Mouse (Mus musculus): ENCODE results near the gene Sephs1.
A peak's percentile ranks its signal among the peaks of the same experiment; 100 is the strongest.
"Not testable (repeated sequence)": the region's sequence is repeated elsewhere in the genome, so short reads cannot be mapped to it uniquely, and the experiment has no call there.

Sephs1 gene

GRCm38 (mm10) chr2:4908771-4909315 is 27.5 kb downstream of the Sephs1 start:
- no peak for DNase-seq

GRCm38 (mm10) chr2:4909909-4910308 is 28.5 kb downstream of the Sephs1 start:
- DNase-seq = no peak

- no peak for DNase-seq
Observed at GRCm38 (mm10) chr2:4910521-4910920, 29.2 kb downstream of the Sephs1 start.

- DNase-seq = no peak
Observed at GRCm38 (mm10) chr2:4913949-4914348, 32.6 kb downstream of the Sephs1 start.

- no peak for DNase-seq
Observed at GRCm38 (mm10) chr2:4916037-4916436, 34.7 kb downstream of the Sephs1 start.

GRCm38 (mm10) chr2:4917326-4918021 is 36.1 kb downstream of the Sephs1 start:
- peak; percentile 69 for DNase-seq

- peak; percentile 93 for DNase-seq
Observed at GRCm38 (mm10) chr2:4918860-4919739, 37.7 kb downstream of the Sephs1 start, which contains the start of gene Phyh. Gene Phyh, plus strand, starts transcription at chr2:4919019.

GRCm38 (mm10) chr2:4921019-4921418 is 39.7 kb downstream of the Sephs1 start:
- no peak for DNase-seq

- DNase-seq = no peak
Observed at GRCm38 (mm10) chr2:4922476-4923164, 41.3 kb downstream of the Sephs1 start.

GRCm38 (mm10) chr2:4927391-4927790 is 46.0 kb downstream of the Sephs1 start:
- no peak for DNase-seq

GRCm38 (mm10) chr2:4929230-4929629 is 47.9 kb downstream of the Sephs1 start:
- DNase-seq = no peak

- no peak for DNase-seq
Observed at GRCm38 (mm10) chr2:4934516-4934915, 53.2 kb downstream of the Sephs1 start.

- DNase-seq = no peak
Observed at GRCm38 (mm10) chr2:4937931-4938330, 56.6 kb downstream of the Sephs1 start.

GRCm38 (mm10) chr2:4940861-4941260 is 59.5 kb downstream of the Sephs1 start:
- no peak for DNase-seq

- not testable (repeated sequence) for DNase-seq
Observed at GRCm38 (mm10) chr2:4949691-4950090, 68.3 kb downstream of the Sephs1 start.

- DNase-seq = no peak
Observed at GRCm38 (mm10) chr2:4950986-4951385, 69.6 kb downstream of the Sephs1 start.

- DNase-seq = no peak
Observed at GRCm38 (mm10) chr2:4954216-4954760, 72.9 kb downstream of the Sephs1 start.

GRCm38 (mm10) chr2:4958039-4958438 is 76.7 kb downstream of the Sephs1 start:
- no peak for DNase-seq
